Mouse (Mus musculus) MEL (cell line): ENCODE measurements around the gene Tmem86a. TPM values are rescaled to one million over a fixed set of nuclear protein-coding genes. Genes with fewer than 3 reads are reported as not detected.

Source experiments
- DNase-seq: peaks from one replicate; pipeline ENCODE4 v3.0.0; 2011; ENCODE audit warnings: low read depth, low spot score
- H3K27ac ChIP-seq: 2 replicates; pipeline ENCODE4 v1.5.1; 2012; ENCODE audit warnings: low read depth, mild to moderate bottlenecking, control low read depth, low read length, moderate library complexity; ENCODE audit not compliant: control insufficient read depth
- H3K27me3 ChIP-seq, 2 experiments: fragments of 150-350 bp in 1 of 2; sonication (generic) in 1 of 2; 2 replicates each; pipeline ENCODE4 v1.6.1; 2012; ENCODE audit warnings: low read length in 2 of 2, mild to moderate bottlenecking in 2 of 2, improper control_type of control experiment in 1 of 2, moderate library complexity in 1 of 2; ENCODE audit not compliant: insufficient read depth in 2 of 2, control insufficient read depth in 1 of 2
- H3K36me3 ChIP-seq, 2 experiments: 2 replicates each; pipeline ENCODE4 v1.6.1; 2012 to 2014; ENCODE audit warnings: low read length in 2 of 2, improper control_type of control experiment in 1 of 2, inconsistent platforms in 1 of 2, mild to moderate bottlenecking in 1 of 2; ENCODE audit not compliant: insufficient read depth in 2 of 2, control insufficient read depth in 1 of 2
- H3K4me1 ChIP-seq, 2 experiments: fragments of 150-350 bp in 1 of 2; sonication (generic) in 1 of 2; 2 replicates each; pipeline ENCODE4 v1.6.1; 2012; ENCODE audit warnings: low read length in 2 of 2, improper control_type of control experiment in 1 of 2, mild to moderate bottlenecking in 1 of 2; ENCODE audit not compliant: insufficient read depth in 2 of 2, control insufficient read depth in 1 of 2
- H3K4me3 ChIP-seq, 2 experiments: fragments of 150-350 bp in 1 of 2; sonication (generic) in 1 of 2; 2 replicates each; pipeline ENCODE4 v1.5.1; 2012; ENCODE audit warnings: low read depth in 2 of 2, low read length in 2 of 2, mild to moderate bottlenecking in 2 of 2, moderate library complexity in 2 of 2, control low read depth in 1 of 2, improper control_type of control experiment in 1 of 2; ENCODE audit not compliant: control insufficient read depth in 1 of 2, insufficient read depth in 1 of 2
- H3K79me2 ChIP-seq: 2 replicates; pipeline ENCODE4 v1.6.1; 2012; ENCODE audit warnings: mild to moderate bottlenecking, low read length, moderate library complexity; ENCODE audit not compliant: control insufficient read depth, poor library complexity, insufficient read depth
- H3K9ac ChIP-seq: 2 replicates; pipeline ENCODE4 v1.6.1; 2012; ENCODE audit warnings: low read depth, mild to moderate bottlenecking, control low read depth, low read length, moderate library complexity; ENCODE audit not compliant: control insufficient read depth, poor library complexity, severe bottlenecking
- H3K9me3 ChIP-seq: fragments of 150-350 bp; sonication (generic); replicated peaks from 2 replicates; pipeline ENCODE4 v1.6.1; 2012; ENCODE audit warnings: mild to moderate bottlenecking, low read length, improper control_type of control experiment, moderate library complexity; ENCODE audit not compliant: insufficient read depth
- BHLHE40 ChIP-seq: IDR thresholded peaks from 2 replicates; pipeline ENCODE4 v1.6.1; 2012; ENCODE audit warnings: low read depth, mild to moderate bottlenecking, inconsistent platforms, low read length, improper control_type of control experiment, borderline replicate concordance
- CTCF ChIP-seq, 3 experiments: IDR thresholded peaks in 2 of 3; conservative IDR thresholded peaks in 1 of 3; 2 replicates each; pipeline ENCODE4 v1.5.1; 2011 to 2012; ENCODE audit warnings: low read length in 3 of 3, low read depth in 2 of 3, mild to moderate bottlenecking in 2 of 3, improper control_type of control experiment in 1 of 3, inconsistent platforms in 1 of 3, mixed read lengths in 1 of 3, moderate library complexity in 1 of 3; ENCODE audit not compliant: control insufficient read depth in 1 of 3, insufficient read depth in 1 of 3, poor library complexity in 1 of 3, severe bottlenecking in 1 of 3
- GATA1 ChIP-seq: IDR thresholded peaks from 2 replicates; pipeline ENCODE4 v1.6.1; 2011; ENCODE audit warnings: low read depth, low read length, improper control_type of control experiment
- HCFC1 ChIP-seq: IDR thresholded peaks from 2 replicates; pipeline ENCODE4 v1.6.1; 2012; ENCODE audit warnings: low read depth, mild to moderate bottlenecking, inconsistent platforms, low read length, improper control_type of control experiment, moderate library complexity
- KAT2A ChIP-seq: conservative IDR thresholded peaks from 2 replicates; pipeline ENCODE4 v1.6.1; 2012; ENCODE audit warnings: low read depth, low read length, improper control_type of control experiment, inconsistent platforms
- MAFK ChIP-seq: IDR thresholded peaks from 2 replicates; pipeline ENCODE4 v1.6.1; 2011; ENCODE audit warnings: low read depth, mild to moderate bottlenecking, low read length, improper control_type of control experiment, borderline replicate concordance
- MEF2A ChIP-seq: IDR thresholded peaks from 2 replicates; pipeline ENCODE4 v1.6.1; 2014; ENCODE audit warnings: low read depth, mild to moderate bottlenecking, inconsistent platforms, low read length, improper control_type of control experiment; ENCODE audit not compliant: poor library complexity, insufficient replicate concordance, severe bottlenecking; ENCODE audit errors: extremely low read depth
- NELFE ChIP-seq: IDR thresholded peaks from 2 replicates; pipeline ENCODE4 v1.6.1; 2011; ENCODE audit warnings: low read depth, low read length, improper control_type of control experiment
- NRF1 ChIP-seq: IDR thresholded peaks from 2 replicates; pipeline ENCODE4 v1.6.1; 2014; ENCODE audit warnings: low read depth, mild to moderate bottlenecking, inconsistent platforms, low read length, improper control_type of control experiment, moderate library complexity; ENCODE audit not compliant: poor library complexity, insufficient read depth, severe bottlenecking
- POLR2A ChIP-seq, 2 experiments: IDR thresholded peaks; 2 replicates each; pipeline ENCODE4 v1.6.1; 2011 to 2012; ENCODE audit warnings: low read length in 2 of 2, mild to moderate bottlenecking in 2 of 2, control low read depth in 1 of 2, improper control_type of control experiment in 1 of 2, low read depth in 1 of 2, moderate library complexity in 1 of 2; ENCODE audit not compliant: control insufficient read depth in 1 of 2, insufficient read depth in 1 of 2, poor library complexity in 1 of 2
- POLR2AphosphoS2 ChIP-seq: IDR thresholded peaks from 2 replicates; pipeline ENCODE4 v1.6.1; 2011; ENCODE audit warnings: low read length, improper control_type of control experiment
- SIN3A ChIP-seq: IDR thresholded peaks from 2 replicates; pipeline ENCODE4 v1.6.1; 2012; ENCODE audit warnings: low read length, improper control_type of control experiment, inconsistent platforms
- SMC3 ChIP-seq: IDR thresholded peaks from 2 replicates; pipeline ENCODE4 v1.6.1; 2011; ENCODE audit warnings: low read depth, low read length, improper control_type of control experiment
- TAL1 ChIP-seq: IDR thresholded peaks from 2 replicates; pipeline ENCODE4 v1.6.1; 2012; ENCODE audit warnings: mild to moderate bottlenecking, inconsistent platforms, low read length, moderate library complexity, mixed read lengths
- TCF12 ChIP-seq: IDR thresholded peaks from 2 replicates; pipeline ENCODE4 v1.6.1; 2014; ENCODE audit warnings: low read depth, mild to moderate bottlenecking, inconsistent platforms, low read length, improper control_type of control experiment, moderate library complexity
- USF1 ChIP-seq: IDR thresholded peaks from 2 replicates; pipeline ENCODE4 v1.6.1; 2014; ENCODE audit warnings: low read depth, mild to moderate bottlenecking, inconsistent platforms, low read length, improper control_type of control experiment, moderate library complexity
- ZMIZ1 ChIP-seq: IDR thresholded peaks from 2 replicates; pipeline ENCODE4 v1.6.1; 2012; ENCODE audit warnings: low read depth, mild to moderate bottlenecking, inconsistent platforms, low read length, improper control_type of control experiment, moderate library complexity
- polyA plus RNA-seq, 2 experiments: library from polyadenylated mRNA; stranded (reverse) in 1 of 2; unstranded in 1 of 2; fragments of >175 nt in 1 of 2; fragments of >200 nt in 1 of 2; gene quantifications; 2 replicates each; pipeline versions ENCODE4 v1.2.1 to v1.2.4; 2012; ENCODE audit warnings: low replicate concordance in 2 of 2, low read depth in 1 of 2; ENCODE audit not compliant: insufficient read length in 2 of 2, insufficient read depth in 1 of 2, missing spikeins in 1 of 2
- total RNA-seq: library from RNA; depleted of rRNA; stranded (reverse); fragments of 300-350 nt; gene quantifications from 2 replicates; pipeline ENCODE4 v1.2.3, GENCODE M21; 2012

Gene Tmem86a
- total and polyA plus RNA-seq, 3 experiments: 0.27 to 0.54 TPM; not detected in 1

GRCm38 (mm10) chr7:47035426-47035825 is 15.0 kb upstream of the Tmem86a start:
- Histone ChIP-seq H3K4me1 (no peaks in the 10 kb centered on the region; a peak in 1 of 4 replicates), H3K79me2 (no peaks in the 10 kb centered on the region), H3K4me3 (no peak overlapping the region), H3K36me3 (no peaks in the 10 kb centered on the region), H3K9me3 (no peaks in the 10 kb centered on the region), H3K27me3 (peaks cover 2 to 8% of the 10 kb centered on the region in 2 experiments; a peak in 3 of 4 replicates), H3K9ac (no peak overlapping the region), H3K27ac (no peak overlapping the region)
- no peak for DNase-seq
- no peak for TF ChIP-seq SMC3

- TF ChIP-seq KAT2A: no peak
- no peak for TF ChIP-seq MEF2A
- no peak for TF ChIP-seq POLR2A (IDR thresholded peaks at IDR 0.05; ENCODE audit: control insufficient read depth in 1 of 2, insufficient read depth in 1 of 2, low read depth in 1 of 2, low read length in 2 of 2, poor library complexity in 1 of 2)
- TF ChIP-seq NELFE: no peak
- TF ChIP-seq POLR2AphosphoS2: no peak
- no peak for TF ChIP-seq ZMIZ1
- TF ChIP-seq SIN3A: no peak
- no peak for TF ChIP-seq TAL1
- no peak for TF ChIP-seq USF1
- TF ChIP-seq MAFK: no peak
- no peak for TF ChIP-seq HCFC1
- no peak for TF ChIP-seq TCF12
- TF ChIP-seq BHLHE40: no peak
- no peak for TF ChIP-seq NRF1
- TF ChIP-seq GATA1: no peak
- no peak for TF ChIP-seq CTCF (IDR thresholded peaks at IDR 0.05 in 2 of 3, conservative IDR thresholded peaks at IDR 0.05 in 1 of 3; ENCODE audit: control insufficient read depth in 1 of 3, insufficient read depth in 1 of 3, low read depth in 2 of 3, low read length in 3 of 3, poor library complexity in 1 of 3, severe bottlenecking in 1 of 3)
- no peaks in the 10 kb centered on the region for H3K36me3 ChIP-seq
- no peaks in the 10 kb centered on the region for H3K9me3 ChIP-seq
- H3K27ac ChIP-seq: no peak overlapping the region
- no peaks in the 10 kb centered on the region for H3K4me1 ChIP-seq
- no peak overlapping the region for H3K4me3 ChIP-seq
- no peaks in the 10 kb centered on the region for H3K79me2 ChIP-seq
- no peak for DNase-seq
- H3K27me3 ChIP-seq: peaks cover 2 to 3% of the 10 kb centered on the region in 2 experiments; a peak in 3 of 4 replicates
- no peak overlapping the region for H3K9ac ChIP-seq
Measured at GRCm38 (mm10) chr7:47041706-47042105, 8.7 kb upstream of the Tmem86a start.
